Mouse (Mus musculus) limb, embryonic 14.5 days (tissue): Measurements from ENCODE around the gene Grk2. TPM values are rescaled to one million over a fixed set of nuclear protein-coding genes. Genes with fewer than 3 reads are reported as not detected.

Source experiments
- ATAC-seq: fragments of 200-750 bp; cut with Nextera tagmentation; 2 replicates; pipeline ENCODE4 v1.8.0; 2017; ENCODE audit warnings: low read depth, moderate number of reproducible peaks, moderate TSS enrichment; ENCODE audit not compliant: low FRiP score
- DNase-seq: peaks from one replicate; pipeline ENCODE4 v3.0.0-alpha.2; 2015; ENCODE audit warnings: low spot score
- H3K27ac ChIP-seq: fragments of 300-500 bp; sonication (generic); replicated peaks from 2 replicates; pipeline ENCODE4 v1.5.1; 2014; ENCODE audit warnings: low read depth, mild to moderate bottlenecking, low read length, moderate library complexity, mixed read lengths
- H3K27me3 ChIP-seq: fragments of 300-500 bp; sonication (generic); 2 replicates; pipeline ENCODE4 v1.6.1; 2014; ENCODE audit warnings: low read length, mixed read lengths; ENCODE audit not compliant: control insufficient read depth, insufficient read depth
- H3K36me3 ChIP-seq: fragments of 300-500 bp; sonication (generic); 2 replicates; pipeline ENCODE4 v1.6.1; 2014; ENCODE audit warnings: mild to moderate bottlenecking, low read length, moderate library complexity, mixed read lengths; ENCODE audit not compliant: control insufficient read depth, insufficient read depth
- H3K4me1 ChIP-seq: fragments of 300-500 bp; sonication (generic); 2 replicates; pipeline ENCODE4 v1.6.1; 2014; ENCODE audit warnings: antibody characterized with exemption, low read length, mixed read lengths; ENCODE audit not compliant: control insufficient read depth, insufficient read depth
- H3K4me2 ChIP-seq: fragments of 300-500 bp; sonication (generic); replicated peaks from 2 replicates; pipeline ENCODE4 v1.6.1; 2014; ENCODE audit warnings: low read depth, mild to moderate bottlenecking, low read length, moderate library complexity; ENCODE audit not compliant: severe bottlenecking
- H3K4me3 ChIP-seq: fragments of 300-500 bp; sonication (generic); replicated peaks from 2 replicates; pipeline ENCODE4 v1.5.1; 2014; ENCODE audit warnings: low read length
- H3K9ac ChIP-seq: fragments of 300-500 bp; sonication (generic); 2 replicates; pipeline ENCODE4 v1.6.1; 2014; ENCODE audit warnings: mild to moderate bottlenecking, low read depth, low read length, moderate library complexity; ENCODE audit not compliant: severe bottlenecking
- H3K9me3 ChIP-seq: fragments of 300-500 bp; sonication (generic); 2 replicates; pipeline ENCODE4 v1.6.1; 2016; ENCODE audit warnings: low read length; ENCODE audit not compliant: control insufficient read depth
- POLR2A ChIP-seq: fragments of 200-500 bp; IDR thresholded peaks from 2 replicates; pipeline ENCODE4 v1.8.0; 2012; ENCODE audit warnings: inconsistent platforms, mild to moderate bottlenecking, moderate library complexity, borderline replicate concordance; ENCODE audit not compliant: insufficient read depth, insufficient read length; ENCODE audit errors: extremely low read depth
- WGBS: fragments of 180-500 bp; shearing (Covaris S2); extraction: QIAGEN DNeasy Blood & Tissue Kit; methylation state at CpG from one replicate; pipeline ENCODE4 v1.1.7; 2014; 5-methylcytosine and 5-hydroxymethylcytosine counted together
- polyA plus RNA-seq, 2 experiments: library from polyadenylated mRNA; depleted of rRNA in 1 of 2; stranded (reverse) in 1 of 2; unstranded in 1 of 2; fragments of >200 nt; fragmentation: Nextera tagmentation in 1 of 2; extraction: Ambion mirVana in 1 of 2; gene quantifications; 2 replicates each; pipeline versions ENCODE4 v1.2.1 to v1.2.3; 2012 to 2014

Grk2 gene
- polyA plus RNA-seq, 2 experiments: 22.9 to 83.6 TPM

DNA sequence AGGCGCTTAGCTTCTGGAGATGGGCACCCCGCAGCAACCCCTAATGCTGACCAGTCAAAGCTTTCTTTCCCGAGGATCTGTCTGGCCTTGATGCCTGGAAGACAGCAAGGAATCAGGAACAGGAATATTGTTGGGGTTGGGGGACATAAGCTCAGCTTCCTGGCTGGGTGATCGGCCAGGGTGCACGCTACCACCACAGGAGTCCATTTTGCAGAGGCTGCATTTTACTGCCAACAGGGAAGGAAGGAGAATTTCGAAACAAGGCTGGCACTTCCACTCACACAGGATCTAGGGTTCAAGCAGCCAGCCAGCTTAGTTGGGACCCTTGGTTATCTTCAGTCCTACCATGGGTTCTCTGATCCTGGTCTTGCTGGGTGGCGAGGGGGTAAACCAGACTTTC is 22.4 kb downstream of the Grk2 start:
- 0 out of 2 replicates have a peak, but pooled peaks cover 2% of the 10 kb centered on the region for H3K9me3 ChIP-seq
- WGBS: 42% methylated on average over 7 of the region's 7 CpGs
- TF ChIP-seq POLR2A: no peak
- peak overlapping the region; percentile 75 for H3K9ac ChIP-seq
- H3K4me2 ChIP-seq: peak overlapping the region; percentile 78
- H3K36me3 ChIP-seq: peaks cover 38% of the 10 kb centered on the region
- peaks cover 8% of the 10 kb centered on the region; the same call in 1 of the 2 replicates for H3K4me1 ChIP-seq
- H3K4me3 ChIP-seq: peak overlapping the region; percentile 63
- no peak for DNase-seq
- ATAC-seq: no peak
- H3K27me3 ChIP-seq: no peaks in the 10 kb centered on the region
- 0 out of 2 replicates have a peak overlapping the region, but pooled peaks have one; percentile 20 for H3K27ac ChIP-seq

- H3K36me3 ChIP-seq: peaks cover 32% of the 10 kb centered on the region
These were observed 23.0 kb downstream of the Grk2 start, which contains the start of gene Ankrd13d for GRCm38 (mm10) chr19:4282898-4283553. Ankrd13d (minus strand) TSS chr19:4283137.

DNA sequence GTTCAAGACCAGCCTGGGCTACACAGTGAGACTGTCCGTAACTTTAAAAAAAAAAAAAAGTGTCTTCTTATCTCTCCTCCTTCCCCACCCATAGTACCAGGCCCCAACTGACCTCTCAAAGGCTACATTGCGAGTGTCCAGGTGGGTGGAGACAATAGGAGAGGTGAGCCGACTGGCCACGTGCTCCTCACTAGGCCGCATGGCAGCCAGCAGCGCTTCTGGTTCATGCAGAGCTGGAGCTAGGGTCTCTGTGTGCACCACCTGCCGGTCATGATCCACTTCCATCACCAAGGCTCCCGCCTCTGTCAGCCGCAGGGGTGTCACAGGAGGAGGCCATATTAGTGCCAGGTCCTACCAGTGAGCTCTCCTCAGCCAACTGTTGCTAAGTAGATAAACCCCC is 25.6 kb downstream of the Grk2 start:
- WGBS: 94% methylated on average over 9 of the region's 9 CpGs
- no peak overlapping the region for H3K4me2 ChIP-seq
- no peak overlapping the region for H3K27ac ChIP-seq
- DNase-seq: no peak
- no peak overlapping the region for H3K9ac ChIP-seq
- peaks cover 6% of the 10 kb centered on the region for H3K36me3 ChIP-seq
- H3K27me3 ChIP-seq: no peaks in the 10 kb centered on the region
- no peak overlapping the region for H3K4me3 ChIP-seq
- peaks cover 8% of the 10 kb centered on the region; the same call in 1 of the 2 replicates for H3K4me1 ChIP-seq
- H3K9me3 ChIP-seq: 0 out of 2 replicates have a peak, but pooled peaks cover 5% of the 10 kb centered on the region
- no peak for TF ChIP-seq POLR2A
- ATAC-seq: no peak

More at GRCm38 (mm10) chr19:4282898-4283553, 23.0 kb downstream of the Grk2 start, which contains the start of gene Ankrd13d:
- Histone ChIP-seq H3K9ac (peak within 1 kb of the TSS; percentile 75), H3K27ac (0 out of 2 replicates have a peak within 1 kb of the TSS, but pooled peaks have one; percentile 20), H3K4me2 (peak within 1 kb of the TSS; percentile 78), H3K4me1 (peaks cover 8% of the 10 kb centered on the region; the same call in 1 of the 2 replicates), H3K4me3 (peak within 1 kb of the TSS; percentile 63), H3K27me3 (no peaks in the 10 kb centered on the region), H3K9me3 (0 out of 2 replicates have a peak, but pooled peaks cover 2% of the 10 kb centered on the region)
- under 1% methylated on average over 48 of the region's 50 CpGs for WGBS
- peak; percentile 84 for DNase-seq
- peak; percentile 93 for ATAC-seq
- 0 out of 2 replicates have a peak, but pooled peaks have one; percentile 38 for TF ChIP-seq POLR2A

DNA sequence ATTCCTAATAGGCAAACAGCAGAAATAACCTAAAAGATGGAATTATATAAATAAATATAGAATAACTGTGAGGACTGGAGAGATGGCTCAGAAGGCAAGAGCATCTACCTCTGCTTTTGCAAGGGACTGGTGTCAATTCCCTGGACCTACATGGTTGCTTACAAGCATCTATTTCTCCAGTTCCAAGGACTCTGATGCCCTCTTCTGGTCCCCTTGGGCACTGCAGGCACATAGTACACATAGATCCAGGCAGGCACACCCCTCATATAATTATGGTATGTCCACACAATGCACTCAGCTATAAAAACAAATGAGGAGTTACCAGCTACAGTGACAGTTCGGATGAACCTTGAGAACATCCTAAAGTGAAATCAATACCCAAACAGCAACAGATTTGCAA is 26.5 kb downstream of the Grk2 start:
- TF ChIP-seq POLR2A: no peak
- H3K27me3 ChIP-seq: no peaks in the 10 kb centered on the region
- WGBS: 100% methylated on average over 1 of the region's 1 CpGs
- H3K4me2 ChIP-seq: no peak overlapping the region
- ATAC-seq (no peak), DNase-seq (no peak)
- no peak overlapping the region for H3K27ac ChIP-seq
- H3K36me3 ChIP-seq: 0 out of 2 replicates have a peak, but pooled peaks cover 4% of the 10 kb centered on the region
- no peak overlapping the region for H3K4me3 ChIP-seq
- H3K9ac ChIP-seq: no peak overlapping the region
- 0 out of 2 replicates have a peak, but pooled peaks cover 5% of the 10 kb centered on the region for H3K9me3 ChIP-seq
- peaks cover 8% of the 10 kb centered on the region; the same call in 1 of the 2 replicates for H3K4me1 ChIP-seq

DNA sequence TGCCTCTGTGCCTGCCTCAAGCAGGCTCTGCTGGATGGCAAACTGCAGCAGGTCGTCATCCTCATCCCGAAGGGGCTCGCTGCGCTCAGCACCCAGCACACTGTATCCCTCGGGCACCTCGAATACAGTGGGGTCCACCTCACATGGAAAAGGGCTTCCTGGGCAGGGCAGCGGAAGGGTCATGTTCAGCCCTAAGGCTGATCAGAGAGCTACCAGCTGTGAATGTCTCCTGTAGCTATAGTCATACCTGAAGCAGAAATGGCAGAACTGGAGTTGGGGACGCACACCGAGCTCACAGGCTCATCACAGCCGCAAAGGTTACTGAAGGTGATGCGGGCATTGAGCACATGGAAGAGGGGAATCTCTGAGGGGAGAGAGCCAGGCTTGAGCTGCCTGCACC is 35.0 kb downstream of the Grk2 start:
- Histone ChIP-seq H3K9me3 (0 out of 2 replicates have a peak, but pooled peaks cover 2% of the 10 kb centered on the region), H3K27ac (no peak overlapping the region), H3K9ac (no peak overlapping the region), H3K27me3 (no peaks in the 10 kb centered on the region), H3K4me3 (no peak overlapping the region), H3K36me3 (peaks cover 15% of the 10 kb centered on the region; the same call in 1 of the 2 replicates), H3K4me2 (no peak overlapping the region), H3K4me1 (0 out of 2 replicates have a peak, but pooled peaks cover 6% of the 10 kb centered on the region)
- TF ChIP-seq POLR2A: no peak
- ATAC-seq: no peak
- WGBS: 93% methylated on average over 11 of the region's 11 CpGs
- no peak for DNase-seq
